Mouse (Mus musculus) left cerebral cortex, postnatal 25 days (tissue): ENCODE results near the gene Zfp987. TPM values are rescaled to one million over a fixed set of nuclear protein-coding genes. Genes with fewer than 3 reads are reported as not detected.
"Not testable (repeated sequence)": the region's sequence is repeated elsewhere in the genome, so short reads cannot be mapped to it uniquely, and the experiment has no call there.

Source experiments
- DNase-seq, 2 experiments: peaks; one replicate each; pipeline ENCODE4 v3.0.0; 2022; ENCODE audit warnings: low spot score in 2 of 2, mixed read lengths in 1 of 2
- intact Hi-C: fragments of 180-260 bp; cut with DNase I; formaldehyde crosslinking; loops from one replicate; pipeline ENCODE4 v1.15.1; 2025
- total RNA-seq, 2 experiments: library from RNA; stranded (reverse); gene quantifications; 2 replicates each; pipeline ENCODE4 v1.2.3; 2021

Gene Zfp987
- total RNA-seq, result not detected

DNA sequence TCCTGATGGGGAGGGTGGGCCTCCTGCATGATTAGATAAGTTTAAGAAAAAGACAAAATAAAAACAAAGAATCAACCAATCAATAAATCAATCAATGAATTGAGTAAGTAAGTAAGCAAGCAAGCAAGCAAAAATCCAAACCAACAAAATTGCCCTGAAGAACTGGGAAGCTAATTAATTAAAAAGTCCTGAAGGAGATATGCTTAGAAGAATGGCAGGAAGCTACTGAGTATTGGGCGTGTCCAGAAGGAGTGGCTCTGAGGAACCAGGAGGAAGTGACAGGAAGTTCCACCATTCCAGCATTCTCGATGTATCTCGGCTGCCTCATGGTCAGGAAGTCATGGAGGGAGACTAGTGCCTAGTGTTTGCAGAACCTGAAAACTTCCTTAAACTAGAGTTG is at the start of gene Zfp987:
TSS of gene Zfp987 (plus strand) at position 301 of the 400 bp plus-strand sequence.
- intact Hi-C loops, DNase-seq: not testable (repeated sequence)

DNA sequence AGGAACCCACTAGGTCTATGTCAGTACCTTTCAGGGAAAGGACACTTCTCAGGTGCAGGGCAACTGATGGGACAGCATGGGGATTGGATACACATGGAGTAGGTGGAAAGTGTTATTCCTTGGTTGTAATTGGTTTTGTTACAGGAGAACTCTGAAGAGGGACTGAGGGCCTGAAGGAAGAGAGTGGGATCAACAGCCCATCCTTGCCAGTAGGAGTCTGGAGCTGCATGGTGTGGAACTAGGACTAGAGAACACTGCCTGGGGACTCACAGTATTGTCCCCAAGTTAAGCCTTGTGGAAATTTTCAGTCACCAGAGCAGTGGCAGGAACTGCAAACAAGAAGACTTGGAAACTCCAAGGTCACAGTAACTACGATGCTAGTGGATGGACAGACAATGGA is 44.6 kb upstream of the Zfp987 start:
- intact Hi-C loops, DNase-seq: not testable (repeated sequence)

DNA sequence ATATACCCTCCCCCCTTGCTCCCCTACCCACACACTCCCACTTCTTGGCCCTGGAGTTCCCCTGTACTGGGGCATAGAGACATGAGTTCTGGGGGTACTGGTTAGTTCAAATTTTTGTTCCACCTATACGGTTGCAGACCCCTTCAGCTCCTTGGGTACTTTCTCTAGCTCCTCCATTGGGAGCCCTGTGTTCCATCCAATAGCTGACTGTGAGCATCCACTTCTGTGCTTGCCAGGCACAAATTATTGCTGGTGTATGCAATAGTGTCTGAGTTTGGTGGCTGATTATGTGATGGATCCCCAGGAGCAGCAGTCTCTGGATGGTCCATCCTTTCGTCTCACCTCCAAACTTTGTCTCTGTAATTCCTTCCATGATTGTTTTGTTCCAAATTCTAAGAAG is 43.7 kb upstream of the Zfp987 start:
- intact Hi-C loops, DNase-seq: not testable (repeated sequence)

DNA sequence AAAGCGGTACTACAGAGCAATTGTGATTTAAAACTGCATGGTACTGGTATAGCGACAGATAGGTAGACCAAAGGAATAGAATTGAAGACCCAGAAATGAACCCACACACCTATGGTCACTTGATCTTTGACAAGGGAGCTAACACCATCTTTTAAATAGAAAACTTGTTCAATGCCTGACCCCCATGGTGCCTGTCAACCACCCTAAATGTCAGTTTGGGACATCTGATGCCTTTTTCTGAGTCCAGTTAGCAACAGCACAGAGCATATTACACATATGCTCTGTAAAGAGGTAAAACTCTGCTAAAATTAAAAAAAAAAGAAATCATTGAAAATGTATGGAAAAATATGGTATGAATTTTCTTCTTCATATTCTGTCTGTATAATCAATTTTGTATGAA is 41.8 kb upstream of the Zfp987 start:
- intact Hi-C loops, result no loop called here

DNA sequence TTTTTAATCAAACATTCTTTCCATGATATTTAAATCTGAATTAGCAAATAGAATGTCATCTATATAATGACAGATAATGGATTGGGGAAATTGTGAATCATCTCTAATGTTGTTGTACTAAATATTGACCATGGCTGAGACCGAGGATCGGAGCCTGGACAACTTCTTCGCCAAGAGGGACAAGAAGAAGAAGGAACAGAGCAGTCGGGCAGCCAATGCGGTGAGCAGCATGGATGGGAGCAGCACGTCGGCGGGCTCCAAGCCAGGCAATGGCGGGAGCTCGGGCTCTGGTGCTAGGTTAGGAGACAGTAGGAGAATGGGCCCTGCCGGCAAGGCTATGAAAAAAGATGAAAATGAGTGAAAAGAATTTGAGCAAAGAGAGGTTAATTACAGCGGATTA is 38.5 kb upstream of the Zfp987 start:
- DNase-seq, intact Hi-C loops: not testable (repeated sequence)

More for the DNA sequence above, 41.8 kb upstream of the Zfp987 start:
- DNase-seq, result no peak

DNA sequence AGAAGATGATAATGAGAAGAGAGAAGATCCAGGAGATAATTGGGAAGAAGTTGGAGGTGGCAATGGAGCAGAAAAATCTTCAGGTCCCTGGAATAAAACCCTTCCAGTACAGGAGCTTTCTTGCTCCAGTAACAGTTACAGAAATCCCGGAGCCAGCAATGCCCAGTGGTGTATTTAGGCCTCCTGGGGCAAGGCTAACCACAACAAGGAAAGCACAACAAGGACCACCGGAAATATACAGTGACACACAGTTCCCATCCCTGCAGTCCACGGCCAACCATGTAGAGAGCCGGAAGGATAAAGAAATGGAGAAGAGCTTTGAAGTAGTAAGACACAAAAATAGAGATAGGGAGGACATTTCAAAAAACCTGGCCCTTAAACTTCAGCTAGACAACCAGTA is 38.0 kb upstream of the Zfp987 start:
- DNase-seq, intact Hi-C loops: not testable (repeated sequence)

DNA sequence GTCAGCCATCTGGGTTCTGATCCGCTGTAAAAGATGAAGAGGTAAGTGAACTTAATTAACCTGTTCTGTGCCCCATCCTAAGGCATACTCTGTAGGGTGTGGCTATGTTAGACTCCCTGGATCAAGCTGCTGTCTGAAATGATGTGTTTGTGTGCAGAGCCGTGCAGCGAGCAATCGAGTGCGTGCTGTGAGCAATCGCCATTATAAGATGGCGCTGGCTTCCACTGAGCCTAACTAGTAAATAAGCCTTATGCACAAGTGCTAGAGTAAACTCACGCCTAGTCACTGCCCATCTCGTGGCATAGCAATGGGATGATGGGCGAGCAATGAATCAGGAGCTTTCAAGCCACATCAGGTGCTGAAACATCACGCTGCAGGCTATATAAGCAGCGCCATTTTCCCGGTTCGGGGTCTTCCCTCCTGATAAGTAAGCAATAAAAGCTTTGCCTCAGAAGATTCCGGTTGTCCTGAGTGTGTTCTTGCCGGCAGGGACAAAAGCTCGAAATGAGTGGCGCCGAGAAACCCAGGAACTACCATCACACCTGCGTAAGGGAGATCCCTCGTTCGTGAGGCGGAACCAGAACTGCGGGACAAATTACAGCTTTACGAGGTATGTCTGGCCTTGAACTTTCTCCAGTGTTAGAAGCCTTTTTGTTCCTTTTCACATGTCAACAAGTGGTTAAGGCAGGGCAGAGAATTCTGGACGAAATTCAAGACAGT is 37.0 kb upstream of the Zfp987 start:
- intact Hi-C loops, DNase-seq: not testable (repeated sequence)

DNA sequence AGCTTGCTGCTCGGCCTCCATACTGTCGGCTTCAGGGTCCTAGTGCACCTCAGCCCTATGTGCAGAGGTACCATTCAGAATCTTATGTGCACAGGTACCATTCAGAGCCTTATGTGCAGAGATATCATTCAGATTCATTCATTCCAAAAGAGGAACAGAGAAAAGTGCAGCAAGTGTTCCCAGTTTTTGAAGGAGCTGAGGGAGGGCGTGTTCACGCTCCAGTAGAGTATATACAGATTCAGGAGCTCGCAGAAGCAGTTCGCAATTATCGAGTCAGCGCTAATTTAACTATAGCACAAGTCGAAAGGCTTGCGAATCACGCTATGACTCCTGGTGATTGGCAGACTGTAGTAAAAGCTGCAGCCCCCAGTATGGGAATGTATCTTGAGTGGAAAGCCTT is 36.0 kb upstream of the Zfp987 start:
- intact Hi-C loops, DNase-seq: not testable (repeated sequence)

DNA sequence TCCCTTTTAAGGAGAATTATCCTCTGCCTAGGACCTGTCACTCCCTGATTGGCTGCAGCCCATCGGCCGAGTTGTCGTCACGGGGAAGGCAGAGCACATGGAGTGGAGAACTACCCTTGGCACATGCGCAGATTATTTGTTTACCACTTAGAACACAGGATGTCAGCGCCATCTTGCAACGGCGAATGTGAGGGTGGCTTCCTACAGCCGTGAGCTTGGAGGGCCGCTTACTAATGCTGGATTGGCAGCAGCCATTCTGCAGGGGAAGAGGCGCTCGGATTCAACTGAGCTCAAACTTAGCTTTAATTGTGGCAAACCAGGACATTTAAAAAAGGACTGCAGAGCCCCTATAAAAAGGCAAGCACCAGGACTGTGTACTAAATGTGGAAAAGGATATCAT is 35.1 kb upstream of the Zfp987 start:
- DNase-seq, intact Hi-C loops: not testable (repeated sequence)

DNA sequence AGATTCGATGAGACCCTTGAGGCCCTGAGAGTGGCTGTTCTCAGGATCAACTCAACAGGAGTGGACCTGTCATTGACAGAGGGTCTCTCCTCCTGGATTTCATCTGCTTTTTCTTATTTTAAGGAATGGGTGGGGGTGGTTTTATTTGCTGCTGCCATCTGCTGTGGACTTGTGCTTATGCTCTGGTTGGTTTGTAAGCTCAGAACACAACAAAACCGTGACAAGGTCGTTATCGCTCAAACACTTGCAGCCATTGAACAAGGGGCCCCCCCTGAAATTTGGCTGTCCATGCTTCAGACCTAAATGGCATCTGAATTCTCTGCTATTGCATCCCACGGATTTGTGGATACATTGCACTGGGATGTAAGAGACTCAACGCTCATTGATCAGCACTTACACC is 34.1 kb upstream of the Zfp987 start:
- DNase-seq, intact Hi-C loops: not testable (repeated sequence)

DNA sequence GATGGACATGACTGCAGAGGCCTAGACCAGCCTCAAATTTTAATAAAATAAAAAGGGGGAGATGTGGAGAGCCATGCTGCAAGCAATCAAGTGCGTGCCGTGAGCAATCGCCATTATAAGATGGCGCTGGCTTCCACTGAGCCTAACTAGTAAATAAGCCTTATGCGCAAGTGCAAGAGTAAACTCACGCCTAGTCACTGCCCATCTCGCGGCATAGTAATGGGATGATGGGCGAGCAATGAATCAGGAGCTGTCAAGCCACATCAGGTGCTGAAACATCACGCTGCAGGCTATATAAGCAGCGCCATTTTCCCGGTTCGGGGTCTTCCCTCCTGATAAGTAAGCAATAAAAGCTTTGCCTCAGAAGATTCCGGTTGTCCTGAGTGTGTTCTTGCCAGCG is 33.5 kb upstream of the Zfp987 start:
- intact Hi-C loops, result not testable (repeated sequence)

DNA sequence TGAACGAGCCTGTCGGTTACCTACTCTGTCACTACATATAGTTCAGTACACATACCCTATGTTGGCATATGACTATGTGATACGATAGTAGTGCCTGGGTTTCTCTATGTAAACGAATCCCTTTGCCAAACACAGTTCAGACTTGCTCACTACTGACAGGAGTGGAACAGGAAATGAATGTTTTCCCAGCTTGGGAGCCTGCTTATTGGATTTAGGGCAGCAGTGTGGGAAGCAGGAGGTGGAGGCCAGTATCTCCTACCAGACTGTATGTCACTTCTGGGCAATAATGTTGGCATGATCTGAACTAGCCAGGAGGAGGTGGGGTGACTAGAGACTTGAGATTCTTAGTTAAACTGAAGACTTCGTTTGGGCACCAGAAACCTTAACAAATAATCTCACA is 32.3 kb upstream of the Zfp987 start:
- intact Hi-C loops, DNase-seq: not testable (repeated sequence)

More for the DNA sequence above, 33.5 kb upstream of the Zfp987 start:
- DNase-seq, result not testable (repeated sequence)

DNA sequence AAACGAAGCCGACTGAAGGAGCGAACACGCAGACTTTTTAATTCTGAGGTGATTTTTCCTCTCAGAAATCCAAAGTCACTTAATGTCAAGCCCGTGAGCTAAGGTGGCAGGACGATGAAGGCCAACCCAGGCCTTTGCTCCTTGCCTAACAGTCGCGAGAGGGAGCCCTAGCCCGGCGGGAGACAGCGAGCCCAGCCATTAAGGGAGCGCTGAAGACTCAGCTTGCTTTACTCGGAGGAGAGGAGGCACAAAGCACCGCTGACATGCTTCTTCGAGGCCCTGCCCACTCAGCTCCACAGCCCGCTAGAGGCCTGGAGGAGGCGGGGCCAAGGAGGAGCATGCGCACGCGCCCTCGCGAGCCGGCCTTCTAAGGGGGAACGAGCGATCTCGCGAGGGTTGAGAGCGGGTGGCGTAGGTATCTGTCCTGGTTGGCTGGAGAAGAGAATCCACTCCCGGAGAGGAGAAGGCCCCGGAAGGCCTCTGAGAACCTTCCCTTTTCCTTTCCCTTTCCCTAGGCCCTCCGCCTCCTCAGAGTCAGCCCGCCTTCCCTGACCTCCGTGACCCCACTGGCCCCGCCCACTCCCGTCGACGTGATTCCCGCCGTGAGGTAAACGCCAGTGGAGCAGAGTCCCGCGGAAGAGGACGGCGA is 30.0 kb upstream of the Zfp987 start:
- DNase-seq, intact Hi-C loops: not testable (repeated sequence)

DNA sequence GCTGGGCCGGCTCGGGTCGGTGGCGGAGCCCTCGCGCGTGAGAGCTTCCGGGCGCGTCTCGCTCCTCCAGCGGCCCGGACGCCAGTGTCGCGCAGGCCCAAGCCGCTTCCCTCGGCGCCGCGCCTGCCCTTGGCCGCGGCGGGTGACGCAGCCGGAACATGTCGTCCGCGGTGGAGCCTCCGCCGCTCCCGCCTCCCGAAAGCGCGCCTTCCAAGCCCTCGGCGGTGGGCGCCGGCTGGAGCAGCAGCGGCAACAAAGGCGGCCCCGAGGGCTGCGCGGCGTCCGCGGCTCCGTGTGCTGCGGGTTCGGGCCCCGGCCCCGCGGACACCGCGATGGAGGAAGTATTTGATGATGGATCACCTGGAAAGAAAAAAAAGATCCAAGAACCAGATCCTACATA is 29.5 kb upstream of the Zfp987 start:
- DNase-seq, intact Hi-C loops: not testable (repeated sequence)

DNA sequence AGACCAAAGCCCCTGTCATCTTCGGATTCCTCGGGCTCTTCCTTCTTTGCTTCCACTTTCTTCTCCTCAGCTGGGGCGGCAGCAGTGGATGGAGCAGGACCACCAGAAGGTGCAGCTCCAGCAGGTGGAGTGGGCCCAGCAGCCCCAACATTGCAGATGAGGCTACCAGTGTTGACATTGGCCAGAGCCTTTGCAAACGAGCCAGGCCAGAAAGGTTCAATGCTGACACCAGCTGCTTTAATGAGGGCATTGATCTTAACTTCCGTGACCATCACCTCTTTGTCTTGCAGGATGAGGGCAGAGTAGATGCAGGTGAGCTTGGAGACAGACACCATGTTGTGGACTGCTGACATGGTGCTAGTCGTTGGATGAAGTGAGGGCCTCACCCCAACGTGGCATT is 23.8 kb upstream of the Zfp987 start:
- DNase-seq, intact Hi-C loops: not testable (repeated sequence)

DNA sequence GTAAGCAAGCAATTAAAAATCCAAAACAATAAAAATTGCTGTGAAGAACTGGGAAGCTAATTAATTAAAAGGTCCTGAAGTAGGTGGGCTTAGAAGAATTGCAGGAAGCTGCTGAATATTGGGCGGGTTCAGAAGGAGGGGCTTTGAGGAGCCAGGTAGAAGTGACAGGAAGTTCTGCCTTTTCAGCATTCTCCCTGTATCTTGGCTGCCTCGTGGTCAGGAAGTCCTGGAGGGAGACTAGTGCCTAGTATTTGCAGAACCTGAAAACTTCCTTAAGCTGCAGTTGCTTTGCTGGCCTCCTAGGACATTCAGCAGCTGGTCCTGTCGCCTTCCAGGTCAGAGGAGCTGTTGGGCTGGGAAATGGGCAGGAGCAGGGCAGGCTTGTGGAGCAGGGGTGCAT is 4.3 kb downstream of the Zfp987 start:
- DNase-seq, intact Hi-C loops: not testable (repeated sequence)

DNA sequence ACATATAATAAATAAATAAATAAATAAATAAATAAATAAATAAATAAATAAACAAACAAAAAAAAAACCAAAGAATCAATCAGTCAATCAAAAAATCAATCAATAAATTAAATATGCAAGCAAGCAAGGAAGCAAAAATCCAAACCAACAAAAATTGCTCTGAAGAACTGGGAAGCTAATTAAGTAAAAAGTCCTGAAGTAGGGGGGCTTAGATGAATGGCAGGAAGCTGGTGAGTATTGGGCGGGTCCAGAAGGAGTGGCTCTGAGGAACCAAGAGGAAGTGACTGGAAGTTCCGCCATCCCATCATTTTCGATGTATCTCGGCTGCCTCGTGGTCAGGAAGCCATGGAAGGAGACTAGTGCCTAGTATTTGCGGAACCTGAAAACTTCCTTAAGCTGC is 59.4 kb downstream of the Zfp987 start, which contains the start of gene Zfp600:
TSS of gene Zfp600 (plus strand) at position 301 of the 400 bp plus-strand sequence.
- DNase-seq, intact Hi-C loops: not testable (repeated sequence)

DNA sequence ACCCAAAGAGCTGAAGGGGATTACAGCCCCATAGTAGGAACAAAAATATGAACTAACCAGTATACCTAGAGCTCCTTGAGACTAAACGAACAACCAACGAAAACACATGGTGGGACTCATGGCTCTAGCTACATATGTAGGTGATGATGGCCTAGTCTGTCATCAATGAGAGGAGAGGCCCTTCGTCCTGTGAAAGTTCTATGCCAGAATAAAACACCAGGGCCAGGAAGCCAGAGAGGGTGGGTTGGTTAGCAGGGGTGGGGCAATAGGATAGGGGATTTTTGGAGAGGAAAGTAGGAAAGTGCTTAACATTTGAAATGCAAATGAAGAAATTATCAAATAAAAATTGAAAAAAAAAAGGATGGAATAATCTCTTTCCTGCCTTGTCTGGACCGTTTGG is 65.8 kb downstream of the Zfp987 start:
- DNase-seq, intact Hi-C loops: not testable (repeated sequence)

DNA sequence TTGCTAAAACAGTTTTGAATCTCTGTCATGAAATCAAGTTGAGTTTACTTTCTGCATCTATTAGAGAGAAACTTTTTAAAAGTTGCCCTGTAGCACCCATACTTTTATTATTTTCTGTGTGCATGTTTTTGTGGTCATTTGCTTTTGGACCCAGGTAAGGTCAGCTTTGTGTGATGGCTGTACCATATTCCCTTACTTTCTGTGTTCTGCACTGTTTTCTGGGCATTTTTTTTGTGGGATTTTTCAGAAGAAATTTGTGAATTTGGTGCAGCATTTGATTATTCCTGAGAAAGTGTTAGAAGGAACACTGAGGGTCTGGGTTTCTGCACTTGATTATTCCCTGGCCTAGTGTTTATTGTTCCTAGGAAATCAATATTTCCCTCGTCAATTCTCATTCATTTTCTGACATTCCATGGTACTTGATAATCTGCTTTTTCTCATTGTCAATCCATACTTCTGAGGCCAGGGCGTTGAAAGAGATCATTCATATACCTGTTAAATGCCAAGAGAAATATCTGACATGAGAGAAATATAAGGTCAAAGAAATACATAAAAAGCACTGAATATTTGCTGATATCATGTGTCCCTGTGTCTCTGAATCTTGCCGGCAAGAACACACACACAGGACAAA is 70.2 kb downstream of the Zfp987 start:
- DNase-seq, intact Hi-C loops: not testable (repeated sequence)

DNA sequence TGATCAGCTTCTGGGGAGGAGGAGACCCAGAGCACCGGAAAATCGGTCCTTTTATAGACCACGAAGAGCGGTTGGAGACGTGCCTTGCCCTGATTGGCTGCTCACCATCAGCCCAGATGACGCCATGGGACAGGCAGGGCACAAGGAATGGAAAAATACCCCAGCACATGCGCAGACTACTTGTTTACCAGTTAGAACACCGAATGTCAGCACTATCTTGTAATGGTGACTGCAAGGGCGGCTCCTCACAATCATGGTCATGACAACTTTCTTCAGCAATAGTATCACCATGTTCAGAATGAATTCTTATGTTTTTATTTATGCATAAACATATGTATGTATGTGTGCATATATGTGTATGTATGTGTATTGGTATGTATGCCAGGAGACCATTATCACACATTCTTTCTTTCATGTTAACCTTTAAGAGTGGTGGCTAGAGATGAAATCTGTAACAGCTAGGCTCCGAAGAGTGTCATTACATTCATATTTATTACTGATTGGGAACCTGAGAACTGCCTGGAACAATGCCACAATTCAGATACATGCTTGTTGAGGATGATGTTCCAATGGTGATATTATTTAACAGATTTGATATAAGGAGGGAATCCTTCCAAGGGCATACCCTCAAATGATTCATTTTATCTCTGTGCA is 70.9 kb downstream of the Zfp987 start:
- DNase-seq, intact Hi-C loops: not testable (repeated sequence)
